Mouse (Mus musculus): Measurements from ENCODE around the gene Fgf12. TPM values are rescaled to one million over a fixed set of nuclear protein-coding genes. Genes with fewer than 3 reads are reported as not detected.

Fgf12 gene
- total RNA-seq, 2 experiments from 2014 or later: 10.0 to 10.3 TPM

- DNase-seq (ENCODE audit: low spot score in 2 of 2): no peak
These were observed 414.9 kb downstream of the Fgf12 start for GRCm38 (mm10) chr16:28337930-28338329.

GRCm38 (mm10) chr16:28336700-28337099 is 416.2 kb downstream of the Fgf12 start:
- no peak for DNase-seq (ENCODE audit: low spot score in 2 of 2)

- DNase-seq (ENCODE audit: low spot score in 2 of 2): no peak
These were observed 417.8 kb downstream of the Fgf12 start for GRCm38 (mm10) chr16:28335025-28335424.

GRCm38 (mm10) chr16:28323576-28323975 is 429.3 kb downstream of the Fgf12 start:
- no peak for DNase-seq (ENCODE audit: low spot score in 2 of 2)

- no peak for DNase-seq (ENCODE audit: low spot score in 2 of 2)
These were observed 441.2 kb downstream of the Fgf12 start for GRCm38 (mm10) chr16:28311618-28312017.

GRCm38 (mm10) chr16:28303889-28304288 is 449.0 kb downstream of the Fgf12 start:
- no peak for DNase-seq (ENCODE audit: low spot score in 2 of 2)

- no peak for DNase-seq (ENCODE audit: low spot score in 2 of 2)
These were observed 463.1 kb downstream of the Fgf12 start for GRCm38 (mm10) chr16:28289689-28290330.

GRCm38 (mm10) chr16:28257904-28258303 is 495.0 kb downstream of the Fgf12 start:
- no peak for DNase-seq (ENCODE audit: low spot score in 2 of 2)

- no peak for DNase-seq (ENCODE audit: low spot score in 2 of 2)
These were observed 498.6 kb downstream of the Fgf12 start for GRCm38 (mm10) chr16:28254303-28254702.

GRCm38 (mm10) chr16:28251930-28252329 is 500.9 kb downstream of the Fgf12 start:
- DNase-seq (ENCODE audit: low spot score in 2 of 2): no peak

GRCm38 (mm10) chr16:28242867-28243649 is 509.8 kb downstream of the Fgf12 start:
- DNase-seq (ENCODE audit: low spot score in 2 of 2): no peak

GRCm38 (mm10) chr16:28239382-28239781 is 513.5 kb downstream of the Fgf12 start:
- DNase-seq (ENCODE audit: low spot score in 2 of 2): no peak

GRCm38 (mm10) chr16:28238019-28238868 is 514.6 kb downstream of the Fgf12 start:
- no peak for DNase-seq (ENCODE audit: low spot score in 2 of 2)

- no peak for DNase-seq (ENCODE audit: low spot score in 2 of 2)
These were observed 536.9 kb downstream of the Fgf12 start for GRCm38 (mm10) chr16:28215930-28216329.

- no peak for DNase-seq (ENCODE audit: low spot score in 2 of 2)
These were observed 540.5 kb downstream of the Fgf12 start for GRCm38 (mm10) chr16:28212411-28212810.

- DNase-seq (ENCODE audit: low spot score in 2 of 2): no peak
These were observed 596.4 kb downstream of the Fgf12 start for GRCm38 (mm10) chr16:28156443-28156842.

GRCm38 (mm10) chr16:28140972-28141371 is 611.9 kb downstream of the Fgf12 start:
- DNase-seq (ENCODE audit: low spot score in 2 of 2): no peak

GRCm38 (mm10) chr16:28127006-28127405 is 625.9 kb downstream of the Fgf12 start:
- no peak for DNase-seq (ENCODE audit: low spot score in 2 of 2)
